Mouse (Mus musculus) right cerebral cortex, postnatal 4 days (tissue): ENCODE measurements around the gene Emilin3.
A peak's percentile ranks its signal among the peaks of the same experiment; 100 is the strongest.

Experiments
- DNase-seq: peaks from one replicate; pipeline ENCODE4 v3.0.0-alpha.2; 2022

Gene Emilin3

DNA sequence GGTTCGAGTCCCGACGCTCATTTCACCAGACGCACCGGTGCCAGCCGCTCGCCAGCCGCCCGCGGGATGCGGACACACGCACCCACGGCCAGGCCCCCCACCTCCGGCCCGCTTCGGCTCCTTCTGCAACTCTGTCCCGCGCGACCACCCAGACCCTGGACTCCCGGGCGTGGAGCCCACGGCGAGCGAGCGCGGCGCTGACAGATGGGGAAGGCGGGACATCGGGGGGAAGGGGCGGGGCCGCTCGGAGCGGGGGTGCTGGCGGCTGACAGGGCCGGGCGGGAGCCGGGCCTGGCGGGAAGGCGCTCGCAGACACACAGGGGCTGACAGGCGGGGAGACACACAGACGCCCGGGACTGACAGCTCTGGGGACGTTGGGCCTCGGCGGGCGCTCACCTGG, 39.7 kb downstream of the Emilin3 start:
- DNase-seq, result peak; percentile 79

DNA sequence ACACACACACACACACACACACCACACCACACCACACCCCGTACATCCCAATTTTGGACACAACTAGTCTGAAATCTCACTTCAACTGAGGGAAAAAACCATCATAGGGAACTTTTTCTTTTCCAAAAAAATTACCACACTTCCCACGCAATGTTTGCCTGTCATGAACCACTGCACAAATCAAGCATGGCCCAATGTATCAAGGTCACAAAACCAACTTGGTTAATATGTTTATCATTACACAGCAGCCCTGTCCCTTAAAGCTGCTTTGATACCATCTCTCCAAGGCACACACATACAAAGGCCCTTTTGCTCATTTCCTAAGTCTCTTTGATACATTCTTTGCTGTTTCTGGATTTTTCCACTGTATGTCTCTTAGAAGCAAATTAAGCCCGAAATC, 40.8 kb downstream of the Emilin3 start:
- DNase-seq, result no peak

DNA sequence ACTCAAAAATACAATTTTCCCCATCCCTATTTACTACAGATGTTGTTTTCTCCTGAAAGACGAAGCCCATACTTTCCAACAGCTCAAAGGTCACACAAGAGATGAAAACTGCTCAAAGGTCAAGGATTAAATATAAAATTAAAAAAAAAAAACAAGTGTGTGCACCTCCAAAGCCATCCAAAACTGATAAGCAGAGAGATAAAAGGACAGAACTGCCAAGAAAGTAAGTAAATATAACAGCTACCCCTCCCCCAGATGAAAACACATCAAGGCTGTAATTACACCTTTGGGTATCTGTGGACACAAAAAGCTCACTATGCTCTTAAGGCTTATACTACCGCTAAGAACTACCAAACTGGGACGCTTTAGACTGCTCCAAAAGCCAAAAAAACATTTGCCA, 42.7 kb downstream of the Emilin3 start:
- no peak for DNase-seq

DNA sequence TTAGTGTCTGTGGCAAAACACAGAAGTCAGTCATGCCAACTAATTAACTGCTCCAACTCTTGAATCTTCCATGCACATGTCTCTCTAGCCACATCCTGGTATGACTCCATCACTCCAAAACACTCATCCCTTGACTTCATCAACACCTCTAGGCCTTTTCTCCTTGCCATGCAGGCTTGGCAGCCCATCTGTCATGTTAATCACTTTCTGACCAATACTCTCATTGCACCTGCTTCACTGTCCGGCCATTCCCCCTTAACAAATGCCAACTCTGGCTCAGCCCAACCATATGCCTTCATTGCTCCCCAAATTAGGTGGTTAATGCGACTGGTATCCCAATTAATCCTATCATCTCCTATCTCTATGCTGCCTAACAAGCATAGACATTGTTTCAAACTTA, 46.9 kb downstream of the Emilin3 start:
- no peak for DNase-seq

DNA sequence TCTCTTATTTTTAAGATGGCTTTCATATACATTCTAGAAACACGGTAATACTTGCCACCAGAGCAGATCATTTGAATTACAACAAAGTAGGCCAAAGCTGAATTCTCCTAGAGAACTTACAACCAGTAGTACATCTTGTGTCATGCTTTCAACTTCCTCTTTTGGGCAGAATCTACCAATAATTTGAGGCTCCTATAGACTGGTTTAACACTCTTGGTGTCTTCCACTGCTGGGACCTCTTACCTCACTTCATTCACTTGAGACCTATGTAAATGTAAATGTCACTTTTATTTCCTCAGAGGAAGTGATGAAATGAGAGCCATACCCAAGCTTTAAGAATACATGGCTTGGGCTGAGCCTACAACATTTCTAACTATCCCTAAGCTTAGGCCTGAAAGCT, 48.0 kb downstream of the Emilin3 start:
- no peak for DNase-seq

DNA sequence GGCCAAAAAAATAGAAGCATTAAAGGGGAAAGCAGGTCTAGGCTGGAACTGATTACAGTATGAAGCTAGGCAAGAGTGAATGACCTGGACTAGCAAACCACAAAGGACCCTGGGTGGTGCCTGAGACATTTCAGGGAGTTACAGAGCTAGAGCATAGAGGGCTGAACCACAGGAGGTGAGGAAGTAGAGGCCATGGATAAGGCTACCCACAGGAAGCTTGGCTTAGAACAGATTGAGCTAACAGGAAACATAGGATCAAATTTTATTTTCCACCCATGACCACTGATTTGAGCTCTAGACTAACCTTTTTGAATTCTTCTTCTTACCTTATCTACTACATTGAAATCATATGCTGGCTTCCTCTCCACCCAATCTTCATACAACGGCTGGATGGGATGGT, 51.8 kb downstream of the Emilin3 start:
- no peak for DNase-seq
